Mouse (Mus musculus): Measurements from ENCODE around the gene Gcm2. TPM values are rescaled to one million over a fixed set of nuclear protein-coding genes. Genes with fewer than 3 reads are reported as not detected.

Gcm2 gene
- polyA plus RNA-seq (2015; fragmentation: Nextera tagmentation; extraction: Ambion mirVana): not detected in 2 replicates

- Histone ChIP-seq H3K9ac (ENCODE audit: low read depth, low read length) (no peak within 1 kb of the TSS), H3K9me3 (replicated peaks; ENCODE audit: control insufficient read depth, low read length) (no peaks in the 10 kb centered on the region), H3K4me3 (ENCODE audit: low read depth, low read length) (no peak within 1 kb of the TSS), H3K4me1 (ENCODE audit: control insufficient read depth, low read depth, low read length) (no peaks in the 10 kb centered on the region), H3K36me3 (ENCODE audit: control insufficient read depth, insufficient read depth) (no peaks in the 10 kb centered on the region), H3K27ac (ENCODE audit: low read length) (no peak within 1 kb of the TSS), H3K27me3 (ENCODE audit: control insufficient read depth, insufficient read depth, low read depth, low read length) (peaks cover 5% of the 10 kb centered on the region), H3K4me2 (ENCODE audit: low read depth, low read length) (no peak within 1 kb of the TSS)
- WGBS (ENCODE audit: insufficient replicate concordance): 46% methylated on average over 3 of the region's 3 CpGs
- no peak for ATAC-seq (ENCODE audit: low read depth)
Observed at GRCm38 (mm10) chr13:41110935-41111334, at the start of gene Gcm2. Gene Gcm2 (minus strand): TSS chr13:41111035.

GRCm38 (mm10) chr13:41158426-41158825 is 47.6 kb upstream of the Gcm2 start:
- Histone ChIP-seq H3K4me3 (ENCODE audit: low read depth, low read length) (no peak overlapping the region), H3K4me2 (ENCODE audit: low read depth, low read length) (no peak overlapping the region), H3K9me3 (replicated peaks; ENCODE audit: control insufficient read depth, low read length) (no peaks in the 10 kb centered on the region), H3K27ac (ENCODE audit: low read length) (no peak overlapping the region), H3K36me3 (ENCODE audit: control insufficient read depth, insufficient read depth) (no peaks in the 10 kb centered on the region), H3K4me1 (ENCODE audit: control insufficient read depth, low read depth, low read length) (no peaks in the 10 kb centered on the region), H3K9ac (ENCODE audit: low read depth, low read length) (no peak overlapping the region), H3K27me3 (ENCODE audit: control insufficient read depth, insufficient read depth, low read depth, low read length) (no peaks in the 10 kb centered on the region)
- no peak for ATAC-seq (ENCODE audit: low read depth)
- 45% methylated on average over 5 of the region's 5 CpGs for WGBS (ENCODE audit: insufficient replicate concordance)

- H3K27me3 ChIP-seq (ENCODE audit: control insufficient read depth, insufficient read depth, low read depth, low read length): no peaks in the 10 kb centered on the region
- WGBS (ENCODE audit: insufficient replicate concordance): 72% methylated on average over 11 of the region's 11 CpGs
- H3K4me3 ChIP-seq (ENCODE audit: low read depth, low read length): no peak overlapping the region
- H3K27ac ChIP-seq (ENCODE audit: low read length): no peak overlapping the region
- no peaks in the 10 kb centered on the region for H3K9me3 ChIP-seq (replicated peaks; ENCODE audit: control insufficient read depth, low read length)
- H3K4me1 ChIP-seq (ENCODE audit: control insufficient read depth, low read depth, low read length): no peaks in the 10 kb centered on the region
- H3K9ac ChIP-seq (ENCODE audit: low read depth, low read length): no peak overlapping the region
- no peaks in the 10 kb centered on the region for H3K36me3 ChIP-seq (ENCODE audit: control insufficient read depth, insufficient read depth)
- ATAC-seq (ENCODE audit: low read depth): no peak
- no peak overlapping the region for H3K4me2 ChIP-seq (ENCODE audit: low read depth, low read length)
Observed at GRCm38 (mm10) chr13:41153146-41153545, 42.3 kb upstream of the Gcm2 start.

GRCm38 (mm10) chr13:41146271-41146670 is 35.4 kb upstream of the Gcm2 start:
- WGBS (ENCODE audit: insufficient replicate concordance): 64% methylated on average over 10 of the region's 10 CpGs
- ATAC-seq (ENCODE audit: low read depth): no peak

GRCm38 (mm10) chr13:41145433-41145970 is 34.7 kb upstream of the Gcm2 start:
- H3K4me2 ChIP-seq (ENCODE audit: low read depth, low read length): no peak overlapping the region
- no peaks in the 10 kb centered on the region for H3K36me3 ChIP-seq (ENCODE audit: control insufficient read depth, insufficient read depth)
- H3K9me3 ChIP-seq (replicated peaks; ENCODE audit: control insufficient read depth, low read length): no peaks in the 10 kb centered on the region
- H3K4me1 ChIP-seq (ENCODE audit: control insufficient read depth, low read depth, low read length): no peaks in the 10 kb centered on the region
- ATAC-seq (ENCODE audit: low read depth): no peak
- WGBS (ENCODE audit: insufficient replicate concordance): 54% methylated on average over 6 of the region's 6 CpGs
- H3K4me3 ChIP-seq (ENCODE audit: low read depth, low read length): no peak overlapping the region
- H3K9ac ChIP-seq (ENCODE audit: low read depth, low read length): no peak overlapping the region
- no peaks in the 10 kb centered on the region for H3K27me3 ChIP-seq (ENCODE audit: control insufficient read depth, insufficient read depth, low read depth, low read length)
- H3K27ac ChIP-seq (ENCODE audit: low read length): no peak overlapping the region

More at GRCm38 (mm10) chr13:41146271-41146670, 35.4 kb upstream of the Gcm2 start:
- Histone ChIP-seq H3K4me2 (ENCODE audit: low read depth, low read length) (no peak overlapping the region), H3K4me1 (ENCODE audit: control insufficient read depth, low read depth, low read length) (no peaks in the 10 kb centered on the region), H3K9ac (ENCODE audit: low read depth, low read length) (no peak overlapping the region), H3K27ac (ENCODE audit: low read length) (no peak overlapping the region), H3K27me3 (ENCODE audit: control insufficient read depth, insufficient read depth, low read depth, low read length) (no peaks in the 10 kb centered on the region), H3K36me3 (ENCODE audit: control insufficient read depth, insufficient read depth) (no peaks in the 10 kb centered on the region), H3K4me3 (ENCODE audit: low read depth, low read length) (no peak overlapping the region), H3K9me3 (replicated peaks; ENCODE audit: control insufficient read depth, low read length) (no peaks in the 10 kb centered on the region)

GRCm38 (mm10) chr13:41134901-41135300 is 24.1 kb upstream of the Gcm2 start:
- WGBS (ENCODE audit: insufficient replicate concordance): 7% methylated on average over 6 of the region's 6 CpGs
- Histone ChIP-seq H3K36me3 (ENCODE audit: control insufficient read depth, insufficient read depth) (no peaks in the 10 kb centered on the region), H3K4me3 (ENCODE audit: low read depth, low read length) (no peak overlapping the region), H3K27me3 (ENCODE audit: control insufficient read depth, insufficient read depth, low read depth, low read length) (no peaks in the 10 kb centered on the region), H3K9me3 (replicated peaks; ENCODE audit: control insufficient read depth, low read length) (no peaks in the 10 kb centered on the region), H3K9ac (ENCODE audit: low read depth, low read length) (no peak overlapping the region), H3K4me1 (ENCODE audit: control insufficient read depth, low read depth, low read length) (no peaks in the 10 kb centered on the region), H3K4me2 (ENCODE audit: low read depth, low read length) (no peak overlapping the region), H3K27ac (ENCODE audit: low read length) (no peak overlapping the region)
- ATAC-seq (ENCODE audit: low read depth): no peak

- H3K27me3 ChIP-seq (ENCODE audit: control insufficient read depth, insufficient read depth, low read depth, low read length): no peaks in the 10 kb centered on the region
- H3K4me3 ChIP-seq (ENCODE audit: low read depth, low read length): no peak overlapping the region
- WGBS (ENCODE audit: insufficient replicate concordance): 66% methylated on average over 8 of the region's 8 CpGs
- no peak overlapping the region for H3K27ac ChIP-seq (ENCODE audit: low read length)
- ATAC-seq (ENCODE audit: low read depth): no peak
- no peak overlapping the region for H3K9ac ChIP-seq (ENCODE audit: low read depth, low read length)
- H3K4me1 ChIP-seq (ENCODE audit: control insufficient read depth, low read depth, low read length): no peaks in the 10 kb centered on the region
- no peaks in the 10 kb centered on the region for H3K9me3 ChIP-seq (replicated peaks; ENCODE audit: control insufficient read depth, low read length)
- H3K36me3 ChIP-seq (ENCODE audit: control insufficient read depth, insufficient read depth): no peaks in the 10 kb centered on the region
- H3K4me2 ChIP-seq (ENCODE audit: low read depth, low read length): no peak overlapping the region
Observed at GRCm38 (mm10) chr13:41129061-41129460, 18.2 kb upstream of the Gcm2 start.

- Histone ChIP-seq H3K9ac (ENCODE audit: low read depth, low read length) (no peak overlapping the region), H3K4me1 (ENCODE audit: control insufficient read depth, low read depth, low read length) (no peaks in the 10 kb centered on the region), H3K4me3 (ENCODE audit: low read depth, low read length) (no peak overlapping the region), H3K4me2 (ENCODE audit: low read depth, low read length) (no peak overlapping the region), H3K27me3 (ENCODE audit: control insufficient read depth, insufficient read depth, low read depth, low read length) (no peaks in the 10 kb centered on the region), H3K36me3 (ENCODE audit: control insufficient read depth, insufficient read depth) (no peaks in the 10 kb centered on the region), H3K9me3 (replicated peaks; ENCODE audit: control insufficient read depth, low read length) (no peaks in the 10 kb centered on the region), H3K27ac (ENCODE audit: low read length) (no peak overlapping the region)
- 56% methylated on average over 8 of the region's 8 CpGs for WGBS (ENCODE audit: insufficient replicate concordance)
- no peak for ATAC-seq (ENCODE audit: low read depth)
Observed at GRCm38 (mm10) chr13:41128326-41128725, 17.5 kb upstream of the Gcm2 start.

GRCm38 (mm10) chr13:41123666-41124225 is 12.9 kb upstream of the Gcm2 start:
- H3K27me3 ChIP-seq (ENCODE audit: control insufficient read depth, insufficient read depth, low read depth, low read length): no peaks in the 10 kb centered on the region
- no peak overlapping the region for H3K9ac ChIP-seq (ENCODE audit: low read depth, low read length)
- no peaks in the 10 kb centered on the region for H3K36me3 ChIP-seq (ENCODE audit: control insufficient read depth, insufficient read depth)
- no peak overlapping the region for H3K27ac ChIP-seq (ENCODE audit: low read length)
- H3K9me3 ChIP-seq (replicated peaks; ENCODE audit: control insufficient read depth, low read length): no peaks in the 10 kb centered on the region
- no peak for ATAC-seq (ENCODE audit: low read depth)
- H3K4me1 ChIP-seq (ENCODE audit: control insufficient read depth, low read depth, low read length): no peaks in the 10 kb centered on the region
- no peak overlapping the region for H3K4me2 ChIP-seq (ENCODE audit: low read depth, low read length)
- no peak overlapping the region for H3K4me3 ChIP-seq (ENCODE audit: low read depth, low read length)
- 70% methylated on average over 6 of the region's 6 CpGs for whole genome bisulfite sequencing (ENCODE audit: insufficient replicate concordance)
